Mouse (Mus musculus): Measurements from ENCODE around the gene Wdr59.

GRCm38 (mm10) chr8:111526403-111527024, 4.6 kb upstream of the Wdr59 start:
- TF ChIP-seq CTCF (IDR thresholded peaks at IDR 0.05; ENCODE audit: low read depth, low read length) (no peak), POLR2A (IDR thresholded peaks at IDR 0.05; ENCODE audit: borderline replicate concordance, low read depth, low read length) (no peak)

Measured in bone marrow macrophage, adult 2 months (primary cell).